Mouse (Mus musculus): ENCODE measurements at regions not wholly inside any gene's neighbourhood (a gene's known extent, or its start where the extent isn't known, plus 50 kb on each side); places are given as distances from the start of the nearest gene placed in this dataset.

DNA sequence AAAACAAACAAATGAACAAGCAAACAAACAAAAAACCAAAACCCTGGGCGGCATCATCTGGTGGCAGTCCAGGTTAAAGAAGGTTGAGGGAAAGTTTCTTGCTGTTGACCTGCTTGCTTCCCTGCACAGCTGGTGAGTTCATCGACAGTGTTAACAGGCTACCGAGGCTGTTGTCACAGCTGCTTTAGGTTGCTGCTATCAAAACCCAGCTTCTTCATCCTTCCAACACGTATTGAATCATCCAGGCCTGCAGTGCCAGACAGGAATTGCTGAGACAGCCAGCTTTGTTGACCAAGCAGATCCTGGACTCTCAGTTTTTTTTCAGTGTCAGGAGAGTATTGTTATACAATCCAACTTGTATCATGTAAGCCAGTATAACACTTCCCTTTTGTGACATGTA lies 81.0 kb upstream of the Megf9 start:
- H3K36me3 ChIP-seq (ENCODE audit: control insufficient read depth, insufficient read depth, low read length) = no peaks in the 10 kb centered on the region
- no peak overlapping the region for H3K27ac ChIP-seq (ENCODE audit: low read depth, low read length)
- ATAC-seq (replicated peaks; ENCODE audit: low FRiP score) (no peak), DNase-seq (ENCODE audit: low spot score) (no peak)
- no peak overlapping the region for H3K4me2 ChIP-seq (ENCODE audit: low read depth, low read length, severe bottlenecking)
- 71% methylated on average over 4 of the region's 4 CpGs for WGBS
- H3K9me3 ChIP-seq (ENCODE audit: control insufficient read depth, low read length) = no peaks in the 10 kb centered on the region
- no peaks in the 10 kb centered on the region for H3K27me3 ChIP-seq (ENCODE audit: control insufficient read depth, insufficient read depth, low read length)
- no peaks in the 10 kb centered on the region for H3K4me1 ChIP-seq (replicated peaks; ENCODE audit: control insufficient read depth, insufficient read depth, low read length)
- no peak overlapping the region for H3K4me3 ChIP-seq (ENCODE audit: low read depth, low read length)
- no peak overlapping the region for H3K9ac ChIP-seq (ENCODE audit: low read length)

DNA sequence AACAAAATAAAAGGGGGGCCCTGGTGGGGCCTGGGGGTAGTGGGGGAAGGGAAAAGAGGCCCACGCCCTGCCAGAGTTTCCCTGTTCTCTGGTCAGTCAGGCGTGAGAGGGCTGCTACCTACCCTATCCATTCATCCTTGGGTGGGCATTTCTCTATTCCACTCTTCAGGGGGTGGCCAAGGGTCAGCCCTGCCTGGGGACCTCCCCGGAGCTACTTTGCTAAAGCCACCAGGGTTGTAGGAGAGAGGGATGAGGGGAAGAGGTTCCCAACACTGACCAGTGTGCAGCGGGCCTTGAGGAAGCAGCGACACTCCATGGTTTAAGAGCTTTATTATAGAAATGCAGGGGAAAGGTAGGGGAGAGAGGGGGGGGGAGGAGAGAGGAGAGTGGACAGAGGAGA lies 79.6 kb upstream of the Megf9 start:
- ATAC-seq (replicated peaks; ENCODE audit: low FRiP score) = 0 out of 2 replicates have a peak, but pooled peaks have one; percentile 24
- DNase-seq (ENCODE audit: low spot score) = no peak
- whole genome bisulfite sequencing = 30% methylated on average over 5 of the region's 5 CpGs
- no peaks in the 10 kb centered on the region for H3K36me3 ChIP-seq (ENCODE audit: control insufficient read depth, insufficient read depth, low read length)
- H3K27me3 ChIP-seq (ENCODE audit: control insufficient read depth, insufficient read depth, low read length) = no peaks in the 10 kb centered on the region
- no peaks in the 10 kb centered on the region for H3K4me1 ChIP-seq (replicated peaks; ENCODE audit: control insufficient read depth, insufficient read depth, low read length)
- H3K9ac ChIP-seq (ENCODE audit: low read length) = no peak overlapping the region
- H3K9me3 ChIP-seq (ENCODE audit: control insufficient read depth, low read length) = no peaks in the 10 kb centered on the region
- H3K27ac ChIP-seq (ENCODE audit: low read depth, low read length) = no peak overlapping the region
- no peak overlapping the region for H3K4me3 ChIP-seq (ENCODE audit: low read depth, low read length)
- H3K4me2 ChIP-seq (ENCODE audit: low read depth, low read length, severe bottlenecking) = no peak overlapping the region

DNA sequence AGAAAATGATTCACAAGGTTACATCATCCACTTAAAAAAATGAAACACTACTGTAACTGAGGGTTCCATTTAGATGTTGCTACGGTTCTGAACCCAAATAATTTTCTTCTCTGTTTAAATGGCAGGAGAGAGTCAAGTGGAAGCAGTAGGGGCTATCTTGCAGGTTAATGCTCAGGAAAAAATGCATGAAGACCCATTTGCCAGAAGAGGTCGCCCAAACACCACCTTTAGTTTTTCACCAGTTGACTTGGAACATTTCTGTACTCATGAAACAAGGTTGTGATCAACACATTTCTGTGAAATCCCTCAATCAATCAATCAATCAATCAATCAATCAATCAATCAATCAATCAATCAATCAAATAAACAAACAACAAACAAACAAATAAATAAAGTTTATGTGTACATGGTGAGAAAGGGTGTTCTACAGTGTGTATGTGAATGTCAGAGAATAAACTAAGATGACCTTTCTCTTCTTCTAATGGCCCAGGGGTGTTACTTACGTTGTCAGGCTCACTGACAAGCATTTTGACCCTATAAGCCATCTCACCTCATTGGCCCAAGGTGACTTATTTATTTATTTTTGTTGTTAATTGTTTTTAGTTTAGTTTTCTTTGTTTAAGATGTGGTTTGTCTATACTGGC lies 68.5 kb upstream of the Megf9 start:
- H3K9me3 ChIP-seq (ENCODE audit: control insufficient read depth, low read length) = no peaks in the 10 kb centered on the region
- no peak overlapping the region for H3K4me3 ChIP-seq (ENCODE audit: low read depth, low read length)
- WGBS = 32% methylated on average over 3 of the region's 3 CpGs
- ATAC-seq (replicated peaks; ENCODE audit: low FRiP score) (peak; percentile 50), DNase-seq (ENCODE audit: low spot score) (peak; percentile 56)
- no peaks in the 10 kb centered on the region for H3K36me3 ChIP-seq (ENCODE audit: control insufficient read depth, insufficient read depth, low read length)
- no peak overlapping the region for H3K9ac ChIP-seq (ENCODE audit: low read length)
- no peaks in the 10 kb centered on the region for H3K27me3 ChIP-seq (ENCODE audit: control insufficient read depth, insufficient read depth, low read length)
- H3K4me1 ChIP-seq (replicated peaks; ENCODE audit: control insufficient read depth, insufficient read depth, low read length) = no peaks in the 10 kb centered on the region
- no peak overlapping the region for H3K27ac ChIP-seq (ENCODE audit: low read depth, low read length)
- no peak overlapping the region for H3K4me2 ChIP-seq (ENCODE audit: low read depth, low read length, severe bottlenecking)

DNA sequence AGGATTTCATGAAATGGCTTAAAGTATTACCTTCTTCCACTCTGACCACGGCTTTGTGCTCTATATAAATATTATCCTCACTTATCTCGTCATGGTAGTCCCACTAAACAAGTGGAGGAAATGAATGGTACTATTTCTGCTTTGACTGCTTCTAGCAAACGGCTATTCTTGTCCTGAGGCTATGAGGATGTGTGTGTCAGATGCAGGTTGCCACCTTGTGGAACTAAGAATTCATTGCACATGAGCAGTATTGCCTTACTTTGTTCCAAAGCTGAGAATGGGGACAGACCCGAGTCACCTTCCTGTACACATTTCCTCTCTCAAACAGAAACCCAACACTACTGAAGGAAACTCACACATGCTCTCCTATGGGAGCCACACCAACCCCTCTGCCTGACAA lies 66.5 kb upstream of the Megf9 start:
- Histone ChIP-seq H3K4me1 (replicated peaks; ENCODE audit: control insufficient read depth, insufficient read depth, low read length) (no peaks in the 10 kb centered on the region), H3K4me3 (ENCODE audit: low read depth, low read length) (no peak overlapping the region), H3K36me3 (ENCODE audit: control insufficient read depth, insufficient read depth, low read length) (no peaks in the 10 kb centered on the region), H3K9me3 (ENCODE audit: control insufficient read depth, low read length) (no peaks in the 10 kb centered on the region), H3K4me2 (ENCODE audit: low read depth, low read length, severe bottlenecking) (no peak overlapping the region), H3K9ac (ENCODE audit: low read length) (no peak overlapping the region), H3K27ac (ENCODE audit: low read depth, low read length) (no peak overlapping the region), H3K27me3 (ENCODE audit: control insufficient read depth, insufficient read depth, low read length) (no peaks in the 10 kb centered on the region)
- peak; percentile 61; the same call in 1 of the 2 replicates for ATAC-seq (replicated peaks; ENCODE audit: low FRiP score)
- no peak for DNase-seq (ENCODE audit: low spot score)
- WGBS = 17% methylated on average over 4 of the region's 4 CpGs

Data from forebrain, embryonic 11.5 days (tissue).